Mouse (Mus musculus) embryonic facial prominence, embryonic 14.5 days (tissue): Measurements from ENCODE around the gene Ifit1bl1. TPM values are rescaled to one million over a fixed set of nuclear protein-coding genes. Genes with fewer than 3 reads are reported as not detected.
"Not testable (repeated sequence)": the region's sequence is repeated elsewhere in the genome, so short reads cannot be mapped to it uniquely, and the experiment has no call there.

Experiments used
- ATAC-seq: fragments of 200-750 bp; cut with Nextera tagmentation; 2 replicates; pipeline ENCODE4 v1.8.0; 2017; ENCODE audit warnings: low read depth, moderate number of reproducible peaks, moderate TSS enrichment
- DNase-seq: peaks from one replicate; pipeline ENCODE4 v3.0.0-alpha.2; 2015; ENCODE audit warnings: low spot score
- H3K27ac ChIP-seq: fragments of 300-500 bp; sonication (generic); replicated peaks from 2 replicates; pipeline ENCODE4 v1.5.1; 2014; ENCODE audit warnings: low read depth, mild to moderate bottlenecking, low read length, moderate library complexity
- H3K27me3 ChIP-seq: fragments of 300-500 bp; sonication (generic); replicated peaks from 2 replicates; pipeline ENCODE4 v1.6.1; 2014; ENCODE audit warnings: low read length; ENCODE audit not compliant: control insufficient read depth, insufficient read depth
- H3K36me3 ChIP-seq: fragments of 300-500 bp; sonication (generic); 2 replicates; pipeline ENCODE4 v1.6.1; 2014; ENCODE audit warnings: low read length, mixed read lengths; ENCODE audit not compliant: control insufficient read depth, insufficient read depth
- H3K4me1 ChIP-seq: fragments of 300-500 bp; sonication (generic); 2 replicates; pipeline ENCODE4 v1.6.1; 2014; ENCODE audit warnings: antibody characterized with exemption, low read length; ENCODE audit not compliant: control insufficient read depth, insufficient read depth
- H3K4me2 ChIP-seq: fragments of 300-500 bp; sonication (generic); 2 replicates; pipeline ENCODE4 v1.6.1; 2014; ENCODE audit warnings: low read depth, mild to moderate bottlenecking, low read length, moderate library complexity, mixed read lengths
- H3K4me3 ChIP-seq: fragments of 300-500 bp; sonication (generic); 2 replicates; pipeline ENCODE4 v1.5.1; 2014; ENCODE audit warnings: low read depth, mild to moderate bottlenecking, low read length
- H3K9ac ChIP-seq: fragments of 300-500 bp; sonication (generic); 2 replicates; pipeline ENCODE4 v1.6.1; 2014; ENCODE audit warnings: low read depth, mild to moderate bottlenecking, low read length, moderate library complexity, mixed read lengths
- H3K9me3 ChIP-seq: fragments of 300-500 bp; sonication (generic); 2 replicates; pipeline ENCODE4 v1.6.1; 2016; ENCODE audit warnings: low read length; ENCODE audit not compliant: control insufficient read depth
- WGBS: fragments of 180-500 bp; shearing (Covaris S2); extraction: QIAGEN DNeasy Blood & Tissue Kit; methylation state at CpG from one replicate; pipeline ENCODE4 v1.1.7; 2014; 5-methylcytosine and 5-hydroxymethylcytosine counted together
- polyA plus RNA-seq: library from polyadenylated mRNA; unstranded; fragments of >200 nt; fragmentation: Nextera tagmentation; extraction: Ambion mirVana; gene quantifications from 2 replicates; pipeline ENCODE4 v1.2.1, GENCODE M21; 2014

Ifit1bl1 gene
- polyA plus RNA-seq, 1 experiment from 2014 or later = 1.2 TPM

GRCm38 (mm10) chr19:34627496-34627895 lies 25.7 kb upstream of the Ifit1bl1 start:
- H3K4me1 ChIP-seq = no peaks in the 10 kb centered on the region
- ATAC-seq (no peak), DNase-seq (no peak)
- 69% methylated on average over 2 of the region's 2 CpGs for WGBS
- no peaks in the 10 kb centered on the region for H3K36me3 ChIP-seq
- no peak overlapping the region for H3K27ac ChIP-seq
- H3K27me3 ChIP-seq = no peaks in the 10 kb centered on the region
- H3K4me2 ChIP-seq = no peak overlapping the region
- H3K9me3 ChIP-seq = no peaks in the 10 kb centered on the region
- no peak overlapping the region for H3K4me3 ChIP-seq
- no peak overlapping the region for H3K9ac ChIP-seq

DNA sequence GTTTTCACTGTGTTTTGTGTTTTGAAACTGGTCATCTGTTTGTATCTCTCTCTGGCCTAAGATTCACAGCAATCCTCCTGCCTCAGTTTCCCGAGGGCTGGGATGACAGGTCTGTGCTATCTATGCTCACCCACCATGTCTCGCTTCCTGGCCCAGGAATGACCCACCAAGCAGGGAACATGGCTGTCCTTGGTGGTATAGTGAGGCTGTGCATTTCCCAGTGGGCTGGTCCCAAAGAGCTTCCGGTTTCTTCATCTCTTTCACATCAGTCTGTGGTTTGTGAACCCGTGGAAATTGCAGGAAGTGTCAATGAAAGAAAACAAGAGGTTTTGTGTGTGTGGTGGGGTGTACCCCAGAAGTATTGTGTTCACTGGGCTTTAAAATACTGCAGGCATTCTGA lies 22.9 kb upstream of the Ifit1bl1 start:
- Histone ChIP-seq H3K9me3 (no peaks in the 10 kb centered on the region), H3K36me3 (no peaks in the 10 kb centered on the region), H3K4me2 (no peak overlapping the region), H3K4me1 (no peaks in the 10 kb centered on the region), H3K9ac (no peak overlapping the region), H3K27me3 (no peaks in the 10 kb centered on the region), H3K27ac (no peak overlapping the region), H3K4me3 (no peak overlapping the region)
- no peak for DNase-seq
- no peak for ATAC-seq
- 71% methylated on average over 4 of the region's 4 CpGs for WGBS

GRCm38 (mm10) chr19:34623781-34624180 lies 22.0 kb upstream of the Ifit1bl1 start:
- DNase-seq (no peak), ATAC-seq (no peak)
- no peaks in the 10 kb centered on the region for H3K9me3 ChIP-seq
- no peak overlapping the region for H3K4me2 ChIP-seq
- H3K36me3 ChIP-seq = no peaks in the 10 kb centered on the region
- H3K27ac ChIP-seq = no peak overlapping the region
- H3K27me3 ChIP-seq = no peaks in the 10 kb centered on the region
- H3K4me3 ChIP-seq = no peak overlapping the region
- no peaks in the 10 kb centered on the region for H3K4me1 ChIP-seq
- no peak overlapping the region for H3K9ac ChIP-seq
- 96% methylated on average over 6 of the region's 6 CpGs for WGBS

DNA sequence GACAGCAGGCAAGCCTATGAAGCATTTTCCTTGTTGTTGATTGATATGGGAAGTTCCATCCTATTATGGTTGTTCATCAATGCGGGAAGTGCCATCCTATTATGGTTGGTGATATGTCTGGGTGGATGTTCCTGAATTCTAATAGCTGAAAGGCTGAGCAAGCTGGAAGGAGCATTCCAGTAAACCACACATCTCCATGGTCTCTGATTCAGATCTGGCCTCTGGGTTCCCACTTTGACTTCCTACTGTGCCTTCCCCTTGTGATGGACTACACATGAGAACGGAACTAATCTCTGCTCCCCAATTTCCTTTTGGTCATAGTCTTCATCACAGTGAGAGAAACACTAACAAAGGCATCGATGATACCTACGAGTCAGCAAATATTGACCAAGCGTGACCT lies 19.1 kb upstream of the Ifit1bl1 start:
- Histone ChIP-seq H3K36me3 (no peaks in the 10 kb centered on the region), H3K4me3 (no peak overlapping the region), H3K9me3 (no peaks in the 10 kb centered on the region), H3K4me2 (no peak overlapping the region), H3K27me3 (no peaks in the 10 kb centered on the region), H3K27ac (no peak overlapping the region), H3K4me1 (no peaks in the 10 kb centered on the region), H3K9ac (no peak overlapping the region)
- 92% methylated on average over 5 of the region's 5 CpGs for WGBS
- ATAC-seq (no peak), DNase-seq (no peak)

DNA sequence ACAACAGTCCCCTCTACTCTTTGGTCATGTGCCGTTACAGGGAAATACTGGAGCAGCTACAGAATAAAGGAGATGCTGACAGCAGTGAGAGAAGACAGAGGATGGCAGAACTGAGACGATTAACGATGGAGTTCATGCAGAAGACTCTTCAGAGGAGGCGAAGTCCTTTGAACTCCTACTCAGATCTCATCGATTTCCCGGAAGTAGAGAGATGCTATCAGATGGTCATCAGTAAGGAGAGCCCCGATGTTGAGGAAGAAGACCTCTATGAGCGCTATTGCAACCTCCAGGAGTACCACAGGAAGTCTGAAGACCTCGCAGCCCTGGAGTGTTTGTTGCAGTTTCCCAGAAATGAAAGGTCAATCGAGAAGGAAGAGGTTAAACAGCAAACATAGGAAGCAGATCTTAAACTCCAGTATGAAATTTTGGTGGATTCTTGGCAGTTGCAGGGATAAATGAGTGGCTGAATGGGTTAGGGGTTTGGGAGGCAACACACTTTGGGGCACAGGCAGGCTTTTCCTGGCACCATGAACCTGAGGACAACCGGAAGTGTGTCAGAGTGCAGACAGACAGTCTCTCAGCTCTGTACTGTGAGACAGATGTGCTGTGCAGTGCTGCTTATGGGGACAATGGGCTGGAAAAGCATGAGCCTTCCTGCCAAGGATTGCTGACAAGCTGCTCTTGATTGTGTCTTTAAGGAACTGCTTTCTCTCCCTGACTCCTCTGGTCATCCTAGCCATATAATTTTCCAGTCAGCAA lies 10.7 kb upstream of the Ifit1bl1 start:
- H3K9me3 ChIP-seq, H3K4me2 ChIP-seq, H3K9ac ChIP-seq, H3K27ac ChIP-seq, H3K4me1 ChIP-seq, ATAC-seq, H3K4me3 ChIP-seq, H3K27me3 ChIP-seq, H3K36me3 ChIP-seq, DNase-seq: not testable (repeated sequence)
- 89% methylated on average over 4 of the region's 11 CpGs for WGBS

- 72% methylated on average over 3 of the region's 3 CpGs for WGBS
- not testable (repeated sequence) for H3K4me2 ChIP-seq, H3K9me3 ChIP-seq, H3K4me3 ChIP-seq, H3K27ac ChIP-seq, H3K9ac ChIP-seq, H3K36me3 ChIP-seq, DNase-seq, H3K4me1 ChIP-seq, H3K27me3 ChIP-seq, ATAC-seq
These were observed 8.4 kb upstream of the Ifit1bl1 start for GRCm38 (mm10) chr19:34610118-34610517.

- not testable (repeated sequence) for H3K27me3 ChIP-seq, H3K9me3 ChIP-seq, H3K9ac ChIP-seq, H3K27ac ChIP-seq, H3K4me2 ChIP-seq, H3K4me1 ChIP-seq, H3K4me3 ChIP-seq, H3K36me3 ChIP-seq
- ATAC-seq (peak; percentile 62), DNase-seq (peak; percentile 76)
- 31% methylated on average over 4 of the region's 4 CpGs for WGBS
These were observed 5.7 kb upstream of the Ifit1bl1 start, which contains the start of gene Ifit3b for GRCm38 (mm10) chr19:34607237-34608051. Gene Ifit3b, plus strand, starts transcription at chr19:34607970.

- H3K4me3 ChIP-seq = no peak overlapping the region
- no peak for ATAC-seq
- H3K27me3 ChIP-seq = no peaks in the 10 kb centered on the region
- no peaks in the 10 kb centered on the region for H3K36me3 ChIP-seq
- H3K4me1 ChIP-seq = no peaks in the 10 kb centered on the region
- no peak overlapping the region for H3K9ac ChIP-seq
- WGBS = 88% methylated on average over 3 of the region's 3 CpGs
- DNase-seq = no peak
- H3K4me2 ChIP-seq = no peak overlapping the region
- H3K9me3 ChIP-seq = no peaks in the 10 kb centered on the region
- no peak overlapping the region for H3K27ac ChIP-seq
These were observed 3.7 kb upstream of the Ifit1bl1 start for GRCm38 (mm10) chr19:34605472-34605871.
